Mouse (Mus musculus): ENCODE data around the gene Camk2d.

- TF ChIP-seq CTCF (conservative IDR thresholded peaks at IDR 0.05 in 1 of 2, IDR thresholded peaks at IDR 0.05 in 1 of 2; ENCODE audit: low read depth in 2 of 2, low read length in 2 of 2) (no peak), RCOR1 (conservative IDR thresholded peaks at IDR 0.05; ENCODE audit: low read depth, low read length) (peak; percentile 43; the same call in 1 of the 2 replicates), POLR2A (IDR thresholded peaks at IDR 0.05; ENCODE audit: low read depth, low read length) (peak; percentile 36), SIN3A (IDR thresholded peaks at IDR 0.05; ENCODE audit: low read length) (peak; percentile 82; the same call in 1 of the 2 replicates), EP300 (IDR thresholded peaks at IDR 0.05; ENCODE audit: low read length) (peak; percentile 92), HCFC1 (IDR thresholded peaks at IDR 0.05; ENCODE audit: low read depth, low read length) (peak; percentile 40), USF1 (IDR thresholded peaks at IDR 0.05; ENCODE audit: low read depth, low read length) (no peak), ZMIZ1 (IDR thresholded peaks at IDR 0.05; ENCODE audit: low read depth, low read length) (no peak), ZNF384 (IDR thresholded peaks at IDR 0.05; ENCODE audit: low read depth, low read length) (no peak)
Measured at GRCm38 (mm10) chr3:126690627-126691505, 94.8 kb downstream of the Camk2d start.

Data from CH12.LX (cell line).